Mouse (Mus musculus) Patski (cell line): Measurements from ENCODE around the gene Txnrd2. TPM values are rescaled to one million over a fixed set of nuclear protein-coding genes. Genes with fewer than 3 reads are reported as not detected.

Source experiments
- ATAC-seq: fragments of 100-300 bp; one replicate; pipeline ENCODE4 v1.8.0; 2021
- CTCF ChIA-PET: fragments of 350-600 bp; sonication (Branson Sonifier 250); formaldehyde crosslinking; loops from one replicate; lab custom pipeline; 2022; ENCODE audit warnings: inconsistent platforms; lab: Charles Lee
- POLR2A ChIA-PET: fragments of 350-600 bp; sonication (Branson Sonifier 250); formaldehyde crosslinking; loops from one replicate; lab custom pipeline; 2022; ENCODE audit warnings: antibody characterized with exemption, inconsistent platforms; lab: Charles Lee
- DNase-seq: peaks from one replicate; pipeline ENCODE4 v3.0.0-alpha.2; 2011; ENCODE audit warnings: low read depth, low spot score
- H3K27me3 ChIP-seq: fragments of 371-371 bp; one replicate; pipeline ENCODE4 v1.5.1; 2021
- CTCF ChIP-seq: fragments of 100-300 bp; IDR thresholded peaks from one replicate; pipeline ENCODE4 v1.5.1; 2021
- in situ Hi-C: fragments of 300-500 bp; cut with MboI; formaldehyde crosslinking; loops from 3 replicates; pipeline ENCODE4 v1.11.1; 2018; ENCODE audit warnings: low pct_unique_long_range_greater_than_20kb, mixed read lengths
- polyA plus RNA-seq: library from polyadenylated mRNA; unstranded; gene quantifications from one replicate; pipeline ENCODE4 v1.2.3, GENCODE M21; 2021

The Txnrd2 gene
- polyA plus RNA-seq, 1 experiment from 2014 or later = 25.2 TPM

DNA sequence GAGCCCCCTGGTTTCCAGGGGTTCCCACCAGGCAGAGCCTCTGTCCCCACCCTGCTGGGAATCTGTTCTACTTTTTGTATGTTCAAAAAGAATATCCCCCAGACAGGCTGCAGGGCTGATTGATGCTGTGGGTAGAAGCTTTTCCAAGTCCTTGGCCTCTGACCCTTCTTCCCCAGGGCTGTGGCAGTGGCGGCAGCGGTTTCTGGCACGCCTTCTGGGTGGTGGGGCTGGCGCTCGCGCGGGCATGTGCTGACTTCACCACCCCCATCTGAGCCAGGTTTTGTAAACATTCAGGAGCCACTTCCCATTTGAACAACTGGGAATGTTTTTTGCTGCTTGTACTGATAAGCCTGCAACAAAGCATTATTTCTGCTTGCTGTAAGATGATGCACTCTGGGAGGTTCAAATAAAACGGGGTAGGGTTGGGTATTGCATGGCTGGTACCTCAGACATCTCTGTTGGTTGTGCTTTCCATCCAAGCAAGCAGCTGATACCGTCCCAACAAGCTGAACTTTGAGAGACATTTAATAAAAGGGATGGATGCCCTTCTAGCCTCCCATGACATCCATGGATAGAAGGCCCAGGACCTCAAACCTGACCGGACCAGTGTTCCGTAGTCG lies 33.3 kb downstream of the Txnrd2 start:
- no peak for TF ChIP-seq CTCF
- CTCF ChIA-PET = interaction anchor here (1.4 kb wide), 1 partner anchor 16 kb away, joined by 3 read pairs; no protein-coding TSS in a partner anchor
- DNase-seq (no peak), ATAC-seq (no peak)
- H3K27me3 ChIP-seq = no peaks in the 10 kb centered on the region
- POLR2A ChIA-PET = interaction anchor here (1.5 to 2.5 kb wide), 2 partner anchors 13 to 16 kb away, joined by 3 to 14 read pairs; no protein-coding TSS in a partner anchor
- in situ Hi-C loops = no loop called here

DNA sequence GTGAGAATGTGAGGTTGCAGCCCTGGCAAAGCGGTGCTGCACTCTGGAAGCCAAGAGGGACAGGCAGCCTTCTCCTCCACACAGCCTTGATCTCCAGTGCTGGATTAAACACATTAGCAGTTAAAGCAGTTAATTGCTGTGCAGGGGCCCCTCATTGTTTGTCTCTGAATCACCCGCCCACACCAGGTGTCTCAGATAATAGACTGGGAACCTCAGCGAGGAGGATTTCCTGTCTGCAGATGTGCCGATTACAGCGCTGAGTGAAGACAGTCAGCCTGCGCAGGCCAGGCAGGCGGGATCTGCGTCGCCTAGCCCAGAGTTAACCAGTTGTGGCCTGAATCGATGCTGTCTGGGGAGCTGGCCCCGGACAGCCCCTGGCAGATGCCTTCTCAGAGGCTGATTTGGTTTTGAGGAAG lies 33.8 kb downstream of the Txnrd2 start:
- no peak for DNase-seq
- peak; percentile 44 for ATAC-seq
- TF ChIP-seq CTCF = no peak
- POLR2A ChIA-PET = interaction anchor here (1.5 to 2.5 kb wide), 2 partner anchors 12 to 16 kb away, joined by 3 to 14 read pairs; no protein-coding TSS in a partner anchor
- CTCF ChIA-PET = interaction anchor here (2.1 kb wide), 1 partner anchor 9 kb away, joined by 7 read pairs; no protein-coding TSS in a partner anchor
- no peaks in the 10 kb centered on the region for H3K27me3 ChIP-seq
- in situ Hi-C loops = no loop called here

DNA sequence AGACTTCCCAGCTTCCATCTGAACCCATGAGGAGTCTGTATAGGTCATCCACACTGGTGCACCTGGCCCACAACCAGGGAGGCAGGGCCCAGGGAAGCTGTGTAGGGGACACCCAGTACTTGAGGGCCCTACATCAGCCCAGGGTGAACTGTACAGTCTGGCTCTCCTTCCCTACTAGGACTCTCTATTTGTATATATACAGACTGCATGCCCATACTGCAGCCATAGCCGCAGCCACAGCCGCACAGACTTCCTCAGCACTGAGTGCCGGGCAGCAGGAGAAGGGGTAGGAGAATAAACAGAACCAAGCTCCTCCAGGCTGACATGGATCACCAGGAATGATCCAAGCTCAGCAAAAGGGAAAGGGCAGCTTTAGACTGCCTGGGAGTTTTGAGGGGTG lies 34.6 kb downstream of the Txnrd2 start:
- CTCF ChIA-PET = interaction anchor here (2.1 to 2.3 kb wide), 2 partner anchors 10 to 11 kb away, joined by 7 to 8 read pairs; no protein-coding TSS in a partner anchor
- POLR2A ChIA-PET = interaction anchor here (2.5 kb wide), 1 partner anchor 11 kb away, joined by 14 read pairs; no protein-coding TSS in a partner anchor
- H3K27me3 ChIP-seq = no peaks in the 10 kb centered on the region
- in situ Hi-C loops = no loop called here
- no peak for DNase-seq
- no peak for ATAC-seq
- TF ChIP-seq CTCF = no peak

DNA sequence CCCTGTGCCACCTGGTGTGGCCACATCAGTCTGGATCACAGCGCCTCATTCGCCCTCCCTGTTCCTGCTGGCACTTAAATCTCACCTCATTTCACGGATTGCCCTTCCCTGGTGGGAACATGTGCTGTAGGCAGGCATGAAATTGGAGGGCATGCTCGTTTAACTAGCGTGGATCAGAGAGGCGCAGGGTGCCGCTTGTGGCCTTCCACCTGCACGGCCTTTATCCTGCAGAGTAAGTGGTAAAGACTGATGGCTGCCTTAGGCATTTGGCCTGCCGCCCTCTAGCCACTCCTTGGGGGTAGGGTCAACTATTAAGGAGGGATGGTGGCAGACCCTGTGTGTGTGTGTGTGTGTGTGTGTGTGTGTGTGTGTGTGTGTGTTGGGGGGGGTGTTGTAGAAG lies 35.8 kb downstream of the Txnrd2 start:
- ATAC-seq (no peak), DNase-seq (no peak)
- CTCF ChIA-PET = interaction anchor here (1.2 to 2.3 kb wide), 4 partner anchors 9 to 148 kb away, joined by 3 to 8 read pairs (median 6); no protein-coding TSS in a partner anchor
- TF ChIP-seq CTCF = no peak
- in situ Hi-C loops = no loop called here
- POLR2A ChIA-PET = no interaction called here
- H3K27me3 ChIP-seq = no peaks in the 10 kb centered on the region

DNA sequence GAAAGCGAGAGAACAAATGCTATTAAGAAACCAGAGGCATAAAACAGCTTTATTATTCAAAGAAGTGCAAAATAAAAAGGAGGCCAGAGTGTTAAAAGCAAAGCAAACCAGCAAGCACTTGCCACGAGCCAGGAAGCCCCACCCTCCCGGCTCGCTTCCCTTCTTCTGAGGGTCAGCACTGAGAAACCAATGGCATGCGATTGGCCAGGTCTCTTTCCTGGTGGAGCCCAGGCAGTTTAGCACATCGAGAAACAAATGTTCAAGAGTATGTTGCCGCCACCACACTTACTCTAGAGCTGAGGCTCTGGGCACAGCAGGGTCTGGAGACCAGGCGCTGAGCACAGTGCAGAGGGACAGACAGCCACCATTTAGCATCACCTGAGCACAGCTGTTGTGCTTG lies 36.4 kb downstream of the Txnrd2 start:
- ATAC-seq (no peak), DNase-seq (no peak)

DNA sequence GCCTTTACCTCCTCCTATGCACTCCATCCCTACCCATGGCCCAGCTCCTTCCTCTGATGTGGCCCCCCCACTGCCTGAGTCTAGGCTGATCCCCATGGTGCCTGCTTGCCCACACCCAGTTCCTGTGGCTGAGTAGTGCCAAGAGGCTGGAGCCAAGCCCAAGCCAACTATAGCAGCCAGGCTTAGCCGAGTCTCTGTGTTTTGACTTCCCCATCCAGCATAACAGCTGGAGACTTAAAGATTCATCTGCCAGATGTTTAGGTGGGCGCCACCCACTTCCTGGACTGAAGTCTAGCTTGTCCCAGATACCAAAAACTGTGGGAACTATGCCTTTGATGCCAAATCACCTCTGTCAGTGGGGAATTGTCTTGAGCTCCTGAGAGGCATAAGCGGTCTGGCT lies 38.1 kb downstream of the Txnrd2 start:
- POLR2A ChIA-PET = no interaction called here
- no peak for ATAC-seq

More for the DNA sequence above, 36.4 kb downstream of the Txnrd2 start:
- no peak for TF ChIP-seq CTCF
- ChIA-PET CTCF (interaction anchor here (1.2 to 2.3 kb wide), 2 partner anchors 9 to 18 kb away, joined by 4 to 8 read pairs; no protein-coding TSS in a partner anchor), POLR2A (no interaction called here)
- in situ Hi-C loops = no loop called here
- no peaks in the 10 kb centered on the region for H3K27me3 ChIP-seq

DNA sequence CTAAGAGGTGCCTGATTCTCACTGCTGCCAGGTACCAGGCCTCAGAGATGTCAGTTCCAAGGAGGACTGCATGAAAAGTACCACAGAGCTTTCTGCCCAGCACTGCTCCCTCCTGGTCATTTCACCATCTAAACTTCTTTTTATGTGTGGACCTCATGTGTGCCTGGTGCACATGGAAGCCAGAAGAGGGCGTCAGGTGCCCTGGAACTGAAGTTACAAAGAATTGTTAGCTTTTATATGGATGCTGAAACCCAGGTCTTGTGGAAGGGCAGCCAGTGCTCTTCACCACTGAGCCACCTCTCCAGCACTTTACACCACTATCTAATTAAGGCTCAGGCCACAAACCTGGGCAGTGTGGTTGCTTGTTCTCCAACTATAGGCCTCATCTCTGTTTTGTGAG lies 44.6 kb downstream of the Txnrd2 start:
- no peak for DNase-seq
- no peaks in the 10 kb centered on the region for H3K27me3 ChIP-seq
- in situ Hi-C loops = no loop called here
- no peak for ATAC-seq
- ChIA-PET POLR2A (interaction anchor here (0.6 to 2.4 kb wide), 2 partner anchors 11 to 216 kb away, joined by 3 to 14 read pairs; no protein-coding TSS in a partner anchor), CTCF (interaction anchor here (1.0 to 1.6 kb wide), 5 partner anchors 9 to 144 kb away, joined by 3 to 8 read pairs (median 4); no protein-coding TSS in a partner anchor)
- TF ChIP-seq CTCF = no peak

More for the DNA sequence above, 38.1 kb downstream of the Txnrd2 start:
- in situ Hi-C loops = no loop called here
- no peak for DNase-seq
- TF ChIP-seq CTCF = no peak
- CTCF ChIA-PET = interaction anchor here (1.3 kb wide), 1 partner anchor 9 kb away, joined by 3 read pairs; no protein-coding TSS in a partner anchor
- H3K27me3 ChIP-seq = no peaks in the 10 kb centered on the region

DNA sequence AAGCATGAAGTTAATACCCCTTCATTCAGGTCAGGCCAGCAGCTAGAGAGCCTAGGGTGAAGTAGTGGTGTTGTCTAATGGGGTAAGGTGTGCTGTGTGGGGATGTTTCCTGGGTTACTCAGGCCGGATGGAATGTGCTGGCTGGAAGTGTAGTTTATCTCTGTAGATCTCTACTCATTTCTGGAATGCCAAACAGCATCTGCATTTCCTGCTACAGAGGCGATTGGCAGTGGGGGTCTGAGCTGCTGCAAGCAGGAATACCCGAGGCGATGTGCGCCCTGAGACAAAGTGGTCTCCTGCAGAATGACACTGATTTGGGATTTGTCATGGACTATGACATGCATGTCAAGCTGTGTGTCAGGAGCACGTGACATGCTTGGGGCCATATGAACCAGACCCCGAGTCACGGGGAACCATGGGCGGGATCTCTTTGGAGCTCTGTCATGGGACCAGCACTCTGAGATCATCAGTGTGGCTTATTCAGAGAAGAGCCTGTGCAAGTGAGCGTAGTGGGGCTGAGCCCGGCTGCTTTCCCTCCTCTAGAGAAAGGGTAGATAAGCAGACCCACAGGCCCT lies 45.3 kb downstream of the Txnrd2 start:
- POLR2A ChIA-PET = interaction anchor here (2.4 kb wide), 1 partner anchor 12 kb away, joined by 14 read pairs; no protein-coding TSS in a partner anchor
- no peaks in the 10 kb centered on the region for H3K27me3 ChIP-seq
- CTCF ChIA-PET = interaction anchor here (0.8 to 1.6 kb wide), 9 partner anchors 10 to 147 kb away, joined by 3 to 8 read pairs (median 4); no protein-coding TSS in a partner anchor
- DNase-seq (peak; percentile 81), ATAC-seq (peak; percentile 86)
- in situ Hi-C loops = no loop called here
- no peak for TF ChIP-seq CTCF

DNA sequence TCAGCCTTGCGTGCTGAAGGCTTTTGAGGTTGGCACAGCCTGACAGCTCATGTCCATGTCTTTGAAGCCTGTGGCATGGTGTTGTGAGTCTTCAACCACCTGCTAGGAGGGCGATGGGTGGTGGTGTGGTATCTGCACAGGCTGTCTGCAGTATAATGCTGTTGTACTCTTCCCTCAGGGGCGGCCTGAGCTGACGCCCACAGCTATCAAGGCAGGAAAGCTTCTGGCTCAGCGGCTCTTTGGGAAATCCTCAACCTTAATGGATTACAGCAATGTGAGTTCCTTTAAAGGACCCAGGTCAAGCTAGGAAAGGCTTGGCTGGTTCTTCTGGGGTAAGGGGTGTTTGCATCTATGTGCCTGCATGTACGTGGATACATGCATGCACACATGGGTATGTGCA lies 45.8 kb downstream of the Txnrd2 start:
- ChIA-PET CTCF (interaction anchor here (0.8 to 1.6 kb wide), 7 partner anchors 11 to 146 kb away, joined by 3 to 8 read pairs (median 4); no protein-coding TSS in a partner anchor), POLR2A (interaction anchor here (2.4 kb wide), 1 partner anchor 12 kb away, joined by 14 read pairs; no protein-coding TSS in a partner anchor)
- in situ Hi-C loops = no loop called here
- ATAC-seq (no peak), DNase-seq (no peak)
- no peak for TF ChIP-seq CTCF
- H3K27me3 ChIP-seq = no peaks in the 10 kb centered on the region

DNA sequence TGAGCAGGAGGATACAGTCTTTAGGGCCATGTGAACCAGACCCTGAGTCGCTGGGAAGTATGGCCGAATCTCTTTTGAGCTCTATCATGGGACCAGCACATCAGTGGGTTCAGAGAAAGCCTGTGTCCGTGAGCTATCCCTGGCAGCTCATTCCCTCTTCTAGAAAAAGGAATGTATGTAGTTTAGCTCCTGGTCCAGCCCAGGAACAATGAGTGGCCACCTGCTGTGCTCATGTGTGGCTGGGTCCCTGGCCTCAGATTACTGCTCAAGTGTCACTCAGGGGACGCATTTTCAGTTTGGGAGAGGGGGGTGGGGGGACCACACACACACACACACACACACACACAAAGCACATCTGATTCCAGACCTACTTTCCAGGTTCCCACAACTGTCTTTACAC lies 46.2 kb downstream of the Txnrd2 start:
- DNase-seq (no peak), ATAC-seq (no peak)
- ChIA-PET CTCF (interaction anchor here (0.8 to 1.4 kb wide), 2 partner anchors 30 to 108 kb away, joined by 3 read pairs; no protein-coding TSS in a partner anchor), POLR2A (interaction anchor here (2.4 kb wide), 1 partner anchor 13 kb away, joined by 14 read pairs; no protein-coding TSS in a partner anchor)
- H3K27me3 ChIP-seq = no peaks in the 10 kb centered on the region
- no peak for TF ChIP-seq CTCF
- in situ Hi-C loops = no loop called here
